Mouse (Mus musculus) midbrain, embryonic 13.5 days (tissue): ENCODE results near the gene Rhebl1. TPM values are rescaled to one million over a fixed set of nuclear protein-coding genes. Genes with fewer than 3 reads are reported as not detected.
A peak's percentile ranks its signal among the peaks of the same experiment; 100 is the strongest.

Experiments used
- ATAC-seq: fragments of 200-750 bp; cut with Nextera tagmentation; 2 replicates; pipeline ENCODE4 v1.8.0; 2017; ENCODE audit warnings: mild to moderate bottlenecking, moderate TSS enrichment, moderate library complexity
- H3K27ac ChIP-seq: fragments of 300-500 bp; sonication (generic); 2 replicates; pipeline ENCODE4 v1.5.1; 2015; ENCODE audit warnings: inconsistent platforms, mild to moderate bottlenecking, moderate library complexity
- H3K27me3 ChIP-seq: fragments of 300-500 bp; sonication (generic); 2 replicates; pipeline ENCODE4 v1.6.1; 2015; ENCODE audit warnings: mild to moderate bottlenecking, inconsistent platforms
- H3K36me3 ChIP-seq: fragments of 300-500 bp; sonication (generic); 2 replicates; pipeline ENCODE4 v1.6.1; 2015; ENCODE audit warnings: mild to moderate bottlenecking, inconsistent platforms
- H3K4me1 ChIP-seq: fragments of 300-500 bp; sonication (generic); replicated peaks from 2 replicates; pipeline ENCODE4 v1.6.1; 2015; ENCODE audit warnings: inconsistent platforms
- H3K4me2 ChIP-seq: fragments of 300-500 bp; sonication (generic); replicated peaks from 2 replicates; pipeline ENCODE4 v1.6.1; 2015; ENCODE audit warnings: moderate library complexity, mild to moderate bottlenecking, inconsistent platforms
- H3K4me3 ChIP-seq: fragments of 300-500 bp; sonication (generic); replicated peaks from 2 replicates; pipeline ENCODE4 v1.5.1; 2015; ENCODE audit warnings: mild to moderate bottlenecking, inconsistent platforms
- H3K9ac ChIP-seq: fragments of 300-500 bp; sonication (generic); replicated peaks from 2 replicates; pipeline ENCODE4 v1.6.1; 2015; ENCODE audit warnings: mild to moderate bottlenecking, inconsistent platforms
- H3K9me3 ChIP-seq: fragments of 300-500 bp; sonication (generic); 2 replicates; pipeline ENCODE4 v1.6.1; 2016; ENCODE audit warnings: mild to moderate bottlenecking, inconsistent platforms
- WGBS: fragments of 180-500 bp; shearing (Covaris S2); methylation state at CpG from one replicate; pipeline ENCODE4 v1.1.7; 2015; 5-methylcytosine and 5-hydroxymethylcytosine counted together
- polyA plus RNA-seq: library from polyadenylated mRNA; unstranded; fragments of >200 nt; fragmentation: Nextera tagmentation; extraction: Ambion mirVana; gene quantifications from 2 replicates; pipeline ENCODE4 v1.2.1, GENCODE M21; 2015

Rhebl1 gene
- polyA plus RNA-seq, 1 experiment from 2014 or later = 33.9 TPM

GRCm38 (mm10) chr15:98901530-98901929, 7.2 kb upstream of the Rhebl1 start:
- Histone ChIP-seq H3K4me1 (peaks cover 14% of the 10 kb centered on the region), H3K4me3 (no peak overlapping the region), H3K36me3 (peaks cover 41% of the 10 kb centered on the region), H3K9ac (no peak overlapping the region), H3K9me3 (no peaks in the 10 kb centered on the region), H3K27ac (no peak overlapping the region), H3K27me3 (peaks cover 42% of the 10 kb centered on the region), H3K4me2 (no peak overlapping the region)
- no peak for ATAC-seq
- 69% methylated on average over 1 of the region's 1 CpGs for WGBS

DNA sequence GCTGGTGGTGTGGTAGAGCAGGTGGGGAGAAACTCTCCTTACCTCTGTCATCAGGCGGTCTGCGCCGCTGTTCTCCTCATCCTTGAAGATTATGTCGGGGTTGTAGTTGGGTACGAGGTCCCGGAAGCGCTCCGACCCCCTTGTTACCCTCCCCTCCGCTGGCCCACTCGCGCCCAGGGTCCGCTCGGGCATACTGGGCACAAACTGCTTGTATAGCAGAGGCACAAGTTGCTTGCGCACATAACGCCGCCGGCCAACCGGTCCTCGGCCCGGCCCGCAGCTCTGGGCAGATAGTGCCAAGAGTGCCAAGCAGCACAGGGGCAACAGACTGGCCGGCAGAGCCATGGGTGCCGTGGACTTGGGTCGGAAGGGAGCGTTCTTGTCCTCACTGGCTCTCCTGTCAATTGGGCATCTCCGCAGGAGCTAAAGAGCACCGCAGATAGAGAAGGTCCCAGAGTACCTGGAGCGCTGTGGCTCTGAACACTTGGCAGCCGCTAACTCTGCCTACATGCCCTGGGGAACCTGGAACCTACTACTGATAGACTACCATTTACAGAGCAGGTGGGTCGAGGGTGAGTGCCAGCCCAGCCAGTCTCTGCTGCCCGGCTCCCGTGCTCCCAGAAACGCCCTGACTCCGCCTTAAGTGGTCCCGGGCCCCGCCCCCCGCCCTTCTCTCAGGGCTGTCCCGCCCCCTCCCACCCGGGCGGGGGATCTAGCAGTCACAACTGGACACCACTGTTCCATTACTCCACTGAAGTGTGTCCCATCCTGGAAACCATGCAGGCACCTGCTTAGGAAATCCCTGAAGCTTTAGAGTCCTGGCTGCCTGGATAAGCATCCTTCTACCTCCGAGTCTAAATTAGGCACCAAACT, 3.8 kb upstream of the Rhebl1 start, which contains the start of gene Dhh:
Dhh (minus strand) TSS at position 613 of the 873 bp plus-strand sequence.
- Histone ChIP-seq H3K27me3 (peaks cover 75% of the 10 kb centered on the region), H3K36me3 (peaks cover 8% of the 10 kb centered on the region), H3K4me1 (peaks cover 42% of the 10 kb centered on the region), H3K9me3 (no peaks in the 10 kb centered on the region), H3K4me3 (peak within 1 kb of the TSS; percentile 28), H3K9ac (peak within 1 kb of the TSS; percentile 7; the same call in 1 of the 2 replicates), H3K4me2 (peak within 1 kb of the TSS; percentile 41), H3K27ac (no peak within 1 kb of the TSS)
- 1% methylated on average over 40 of the region's 41 CpGs for WGBS
- no peak for ATAC-seq

GRCm38 (mm10) chr15:98897495-98897894, 3.2 kb upstream of the Rhebl1 start:
- 4% methylated on average over 10 of the region's 10 CpGs for WGBS
- peak overlapping the region; percentile 28; the same call in 1 of the 2 replicates for H3K4me3 ChIP-seq
- 0 out of 2 replicates have a peak overlapping the region, but pooled peaks have one; percentile 7 for H3K9ac ChIP-seq

DNA sequence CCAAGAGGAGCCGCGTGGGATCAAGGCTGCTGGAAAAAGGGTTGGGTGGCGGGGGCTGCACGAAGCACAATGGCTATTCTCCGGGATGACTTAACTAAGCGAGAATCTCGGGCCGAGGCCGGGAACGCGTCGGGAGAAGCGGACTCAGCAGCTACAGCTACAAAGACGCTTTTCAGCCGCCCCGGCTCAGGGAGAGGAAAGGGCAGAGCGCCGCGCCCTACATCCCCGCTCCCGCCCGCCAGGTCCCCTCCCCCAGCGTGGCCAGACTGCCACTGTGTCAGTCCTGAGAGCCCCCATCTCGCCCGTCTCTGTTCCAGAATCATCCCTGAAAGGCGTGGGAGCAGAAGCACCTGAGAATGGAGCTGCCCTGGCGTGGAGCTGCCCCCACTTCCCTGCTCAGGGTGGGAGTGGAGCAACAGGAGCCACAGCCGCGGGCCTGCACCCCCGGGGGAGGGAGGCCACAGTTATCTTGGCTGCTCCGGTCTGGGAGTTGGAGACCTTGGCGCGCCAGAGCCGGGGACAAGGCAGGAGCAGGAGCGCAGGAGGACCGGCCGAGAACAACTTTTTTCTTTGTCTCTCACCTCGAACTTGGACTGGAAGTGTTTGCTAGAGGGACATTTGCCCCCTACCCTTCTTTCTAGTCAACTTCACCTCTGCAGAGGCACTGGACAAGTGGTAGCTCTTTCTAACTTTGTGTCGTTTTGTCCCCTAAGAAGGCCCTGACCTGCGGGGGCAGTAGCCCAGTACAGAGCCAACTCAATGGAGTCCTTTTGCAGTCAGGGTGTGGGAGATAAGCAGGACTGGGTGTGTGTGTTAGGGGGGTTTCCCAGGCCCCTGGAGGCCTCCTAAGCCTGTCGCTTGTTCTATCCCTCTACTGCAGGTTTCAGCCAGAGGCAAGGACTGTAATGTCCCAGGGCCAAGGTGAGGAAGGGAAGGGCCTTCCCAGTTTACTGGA, 1.6 kb upstream of the Rhebl1 start:
- peak overlapping the region; percentile 47 for H3K4me3 ChIP-seq
- H3K9ac ChIP-seq = peak overlapping the region; percentile 36
- peak overlapping the region; percentile 84 for H3K4me2 ChIP-seq
- peaks cover 97% of the 10 kb centered on the region for H3K27me3 ChIP-seq
- H3K27ac ChIP-seq = no peak overlapping the region
- WGBS = 2% methylated on average over 41 of the region's 41 CpGs
- peaks cover 42% of the 10 kb centered on the region for H3K4me1 ChIP-seq
- H3K36me3 ChIP-seq = no peaks in the 10 kb centered on the region
- peak; percentile 21; the same call in 1 of the 2 replicates for ATAC-seq
- no peaks in the 10 kb centered on the region for H3K9me3 ChIP-seq

More at GRCm38 (mm10) chr15:98897495-98897894, 3.2 kb upstream of the Rhebl1 start:
- ATAC-seq = no peak
- H3K27ac ChIP-seq = no peak overlapping the region
- H3K36me3 ChIP-seq = peaks cover 1% of the 10 kb centered on the region; the same call in 1 of the 2 replicates
- peaks cover 42% of the 10 kb centered on the region for H3K4me1 ChIP-seq
- H3K27me3 ChIP-seq = peaks cover 82% of the 10 kb centered on the region
- H3K9me3 ChIP-seq = no peaks in the 10 kb centered on the region
- H3K4me2 ChIP-seq = peak overlapping the region; percentile 41; the same call in 1 of the 2 replicates

DNA sequence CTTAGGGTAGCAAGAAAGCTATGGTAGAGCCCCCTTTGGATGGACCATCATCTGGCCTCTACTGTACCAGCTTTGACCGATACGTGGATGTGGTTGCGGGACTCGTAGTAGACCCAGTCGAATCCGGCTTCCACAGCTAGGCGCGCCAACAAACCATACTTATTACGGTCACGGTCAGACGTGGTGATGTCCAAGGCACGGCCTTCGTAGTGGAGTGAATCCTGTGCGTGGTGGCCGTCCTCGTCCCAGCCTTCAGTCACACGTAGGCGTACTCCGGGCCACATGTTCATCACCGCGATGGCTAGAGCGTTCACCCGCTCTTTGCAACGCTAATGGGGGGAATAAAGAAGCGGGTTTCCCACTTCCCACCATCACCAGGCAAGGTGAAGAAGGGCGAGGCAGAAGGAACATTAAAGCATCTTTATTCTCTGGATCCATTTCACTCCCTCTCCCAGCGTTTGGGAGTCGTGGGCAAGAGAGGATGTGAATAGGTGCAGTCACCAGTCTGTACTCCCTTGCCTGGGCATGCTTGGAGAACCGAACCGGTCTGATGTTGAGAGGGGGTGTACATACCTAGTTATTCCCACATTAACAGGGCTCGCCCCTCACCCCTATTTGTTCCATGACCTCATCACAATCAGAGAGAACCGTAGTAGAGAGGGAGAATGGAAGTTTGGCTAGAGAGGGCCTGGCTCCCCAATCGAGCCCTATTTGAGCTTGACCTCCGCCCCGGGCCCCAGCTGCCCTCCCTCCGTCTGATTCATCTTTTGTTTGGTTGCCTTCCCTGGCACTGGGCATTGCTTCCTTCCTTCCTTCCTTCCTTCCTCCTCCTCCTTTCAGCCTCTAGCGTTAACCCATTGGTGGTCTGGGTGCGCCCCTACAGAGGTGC, 650 bp upstream of the Rhebl1 start:
- Histone ChIP-seq H3K4me2 (peak overlapping the region; percentile 84), H3K9ac (peak overlapping the region; percentile 57), H3K27ac (no peak overlapping the region), H3K9me3 (no peaks in the 10 kb centered on the region), H3K4me3 (peak overlapping the region; percentile 47), H3K27me3 (peaks cover 89% of the 10 kb centered on the region), H3K4me1 (peaks cover 42% of the 10 kb centered on the region), H3K36me3 (no peaks in the 10 kb centered on the region)
- ATAC-seq = no peak
- 2% methylated on average over 38 of the region's 38 CpGs for WGBS

DNA sequence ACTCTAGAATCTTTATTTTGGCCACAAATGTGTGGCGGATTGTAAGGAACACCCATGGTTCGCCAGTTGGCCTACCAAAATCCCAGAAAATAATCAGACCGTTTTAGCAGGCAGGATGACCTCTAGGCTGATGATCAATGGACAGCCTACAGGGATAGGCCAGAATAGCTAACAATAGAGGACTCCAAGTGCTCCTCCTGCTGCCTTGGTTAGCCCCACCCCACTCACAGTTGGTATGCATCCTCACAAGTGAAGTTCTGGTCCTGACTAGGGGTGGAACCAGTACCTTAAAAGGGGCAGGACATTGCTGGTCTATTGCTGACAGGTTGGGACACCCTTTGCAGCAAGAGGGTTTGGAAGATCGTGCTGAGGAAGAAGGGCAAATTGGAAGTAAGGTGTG, 1.3 kb downstream of the Rhebl1 start:
- H3K9me3 ChIP-seq = no peaks in the 10 kb centered on the region
- peaks cover 36% of the 10 kb centered on the region for H3K4me1 ChIP-seq
- H3K36me3 ChIP-seq = no peaks in the 10 kb centered on the region
- no peak overlapping the region for H3K27ac ChIP-seq
- no peak overlapping the region for H3K4me3 ChIP-seq
- ATAC-seq = no peak
- no peak overlapping the region for H3K9ac ChIP-seq
- 31% methylated on average over 4 of the region's 4 CpGs for WGBS
- H3K27me3 ChIP-seq = peaks cover 70% of the 10 kb centered on the region
- H3K4me2 ChIP-seq = no peak overlapping the region

GRCm38 (mm10) chr15:98891907-98892606, 2.3 kb downstream of the Rhebl1 start:
- Histone ChIP-seq H3K27ac (no peak overlapping the region), H3K4me3 (no peak overlapping the region)

GRCm38 (mm10) chr15:98891198-98891742, 3.1 kb downstream of the Rhebl1 start:
- no peak for ATAC-seq
- peaks cover 52% of the 10 kb centered on the region for H3K27me3 ChIP-seq
- no peak overlapping the region for H3K27ac ChIP-seq
- H3K9ac ChIP-seq = no peak overlapping the region
- 0 out of 2 replicates have a peak overlapping the region, but pooled peaks have one; percentile 15 for H3K4me2 ChIP-seq
- 13% methylated on average over 19 of the region's 19 CpGs for WGBS
- no peaks in the 10 kb centered on the region for H3K9me3 ChIP-seq
- H3K36me3 ChIP-seq = no peaks in the 10 kb centered on the region
- no peak overlapping the region for H3K4me3 ChIP-seq
- peaks cover 27% of the 10 kb centered on the region for H3K4me1 ChIP-seq

More at GRCm38 (mm10) chr15:98891907-98892606, 2.3 kb downstream of the Rhebl1 start:
- Histone ChIP-seq H3K9ac (no peak overlapping the region), H3K9me3 (no peaks in the 10 kb centered on the region), H3K4me1 (peaks cover 29% of the 10 kb centered on the region), H3K4me2 (no peak overlapping the region), H3K36me3 (no peaks in the 10 kb centered on the region), H3K27me3 (peaks cover 60% of the 10 kb centered on the region)
- WGBS = 38% methylated on average over 6 of the region's 6 CpGs
- ATAC-seq = peak; percentile 38; the same call in 1 of the 2 replicates

DNA sequence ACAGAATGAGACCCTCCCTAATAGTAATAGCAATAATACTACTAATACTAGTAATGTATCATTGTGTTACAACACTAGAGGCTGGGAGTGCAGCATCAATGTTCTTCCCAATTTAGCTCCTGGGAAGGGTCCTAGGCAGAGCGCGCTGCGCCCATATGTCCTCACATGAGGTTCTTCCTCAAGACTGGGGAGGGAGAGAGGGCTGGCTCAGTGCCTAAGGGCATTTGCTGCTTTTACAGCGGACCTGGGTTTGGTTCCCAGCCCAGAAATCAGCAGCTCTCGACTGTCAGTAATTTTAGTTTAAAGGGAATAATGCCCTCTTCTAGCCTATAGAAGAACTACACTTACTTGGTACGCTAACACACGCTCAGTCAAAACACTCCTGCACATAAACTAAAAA, 6.8 kb downstream of the Rhebl1 start:
- Histone ChIP-seq H3K4me3 (no peak overlapping the region), H3K4me2 (no peak overlapping the region), H3K36me3 (no peaks in the 10 kb centered on the region), H3K9ac (no peak overlapping the region), H3K27ac (no peak overlapping the region), H3K4me1 (no peaks in the 10 kb centered on the region; the same call in 1 of the 2 replicates), H3K9me3 (no peaks in the 10 kb centered on the region), H3K27me3 (peaks cover 15% of the 10 kb centered on the region)
- ATAC-seq = no peak
- 85% methylated on average over 7 of the region's 7 CpGs for WGBS

DNA sequence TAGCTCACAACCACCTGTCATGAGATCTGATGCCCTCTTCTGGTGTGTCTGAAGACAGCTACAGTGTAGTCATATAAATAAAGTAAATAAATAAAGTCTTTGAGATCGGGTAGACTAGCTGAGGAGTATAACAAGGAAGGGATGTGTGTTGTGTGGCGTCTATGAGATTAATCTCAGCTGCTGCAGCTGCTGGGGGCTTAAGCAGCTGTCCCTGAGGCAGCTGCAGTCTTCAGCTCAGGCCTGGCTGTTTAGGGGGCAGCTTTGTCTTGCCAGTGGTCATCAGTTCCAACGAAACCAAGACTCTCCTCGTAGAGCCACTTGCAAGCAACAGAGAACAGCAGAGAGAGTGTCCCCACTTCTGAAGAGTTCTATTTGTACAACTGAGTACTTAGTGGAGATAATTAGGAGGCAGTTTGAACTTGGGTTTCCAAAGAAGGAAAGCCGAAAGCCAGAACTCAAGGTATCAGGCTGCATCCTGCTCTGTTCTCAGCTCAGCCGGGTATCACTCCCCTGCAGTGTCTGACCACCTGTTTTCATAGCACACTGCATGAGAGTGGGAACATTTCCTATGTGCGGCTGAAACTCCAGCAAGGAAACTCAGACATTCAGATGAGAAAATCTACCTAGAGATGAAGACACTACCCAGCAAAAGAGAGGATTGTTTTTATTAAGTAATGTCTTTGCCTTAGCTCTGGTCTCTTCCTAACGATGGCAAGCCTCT, 7.5 kb downstream of the Rhebl1 start:
- WGBS = 67% methylated on average over 8 of the region's 8 CpGs
- Histone ChIP-seq H3K27ac (no peak overlapping the region), H3K4me3 (no peak overlapping the region), H3K36me3 (no peaks in the 10 kb centered on the region), H3K9me3 (no peaks in the 10 kb centered on the region), H3K9ac (no peak overlapping the region), H3K4me1 (peaks cover 2% of the 10 kb centered on the region; the same call in 1 of the 2 replicates), H3K4me2 (no peak overlapping the region), H3K27me3 (peaks cover 8% of the 10 kb centered on the region)
- no peak for ATAC-seq
